Comparison of ENCODE assay signal across 10 mouse cellular contexts in the genomic region with DNA sequence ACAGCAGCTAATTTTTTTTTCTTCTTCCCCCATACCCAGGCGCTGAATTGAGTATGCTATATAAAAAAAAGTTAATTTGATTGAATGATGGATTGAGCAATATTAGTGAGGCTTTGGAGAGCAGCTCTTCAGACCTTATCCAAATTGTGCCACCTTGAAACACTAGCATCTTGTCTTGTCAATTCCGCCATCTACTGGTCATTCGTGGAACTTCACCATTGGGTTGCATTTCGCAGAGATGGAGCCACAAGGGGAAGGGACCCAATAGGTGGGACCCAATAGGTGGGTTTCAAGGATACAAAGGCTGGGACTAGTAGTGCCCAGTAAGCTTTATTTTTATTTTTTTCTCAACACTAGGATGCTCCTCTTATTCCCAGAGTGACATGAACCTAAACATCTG. TPM values are rescaled to one million over a fixed set of nuclear protein-coding genes. Genes with fewer than 3 reads are reported as not detected.
DNase-seq lines count a peak whose midpoint lies in the region; ATAC-seq and TF ChIP-seq lines count a peak whose summit lies in the region.
"Had no signal": no experiment of that assay in that cellular context is flagged by ENCODE, and none has a peak within 500 bp of the region (broad histone marks: within the 10 kb centered on the region; RNA-seq: fewer than 3 reads in every experiment).

No protein-coding gene starts in this region.

- no peaks in the 10 kb centered on the region for H3K9me3 ChIP-seq in kidney, embryonic 15.5 days (replicated peaks)
- no peaks in the 10 kb centered on the region for H3K9me3 ChIP-seq in embryonic facial prominence, embryonic 10.5 days
- no peaks in the 10 kb centered on the region for H3K9me3 ChIP-seq in limb, embryonic 11.5 days (ENCODE audit: control insufficient read depth, low read length)
- H3K9me3 ChIP-seq: stomach, embryonic 15.5 days had no signal

- peak; percentile 40 for DNase-seq in kidney, adult 11 months
- peak; percentile 62 for DNase-seq in adrenal gland, postnatal 25 days
- DNase-seq in embryonic facial prominence, embryonic 10.5 days (ENCODE audit: low spot score), result peak; percentile 76
- peak; percentile 73 for DNase-seq in kidney, adult 2 months
- DNase-seq in limb, embryonic 11.5 days (ENCODE audit: low spot score), result peak; percentile 89
- peak; percentile 78 for DNase-seq in ovary, postnatal 14 days (ENCODE audit: low spot score)
- peak; percentile 84 for DNase-seq in thymus, postnatal 0 days (ENCODE audit: low spot score)

- no peak overlapping the region for H3K4me3 ChIP-seq in kidney, embryonic 15.5 days (replicated peaks)
- H3K4me3 ChIP-seq in embryonic facial prominence, embryonic 10.5 days, result no peak overlapping the region
- H3K4me3 ChIP-seq in kidney, adult 2 months (ENCODE audit: insufficient read depth, low read depth, low read length), result no peak overlapping the region
- H3K4me3 ChIP-seq in limb, embryonic 11.5 days (ENCODE audit: low read depth, low read length), result no peak overlapping the region
- H3K4me3 ChIP-seq: stomach, embryonic 15.5 days had no signal

- H3K27ac ChIP-seq in kidney, embryonic 15.5 days, result no peak overlapping the region
- no peak overlapping the region for H3K27ac ChIP-seq in embryonic facial prominence, embryonic 10.5 days (replicated peaks)
- no peak overlapping the region for H3K27ac ChIP-seq in kidney, adult 2 months (ENCODE audit: insufficient read depth, low read depth, low read length)
- no peak overlapping the region for H3K27ac ChIP-seq in limb, embryonic 11.5 days (replicated peaks; ENCODE audit: low read depth, low read length)
- H3K27ac ChIP-seq: stomach, embryonic 15.5 days had no signal

- H3K4me2 ChIP-seq in kidney, embryonic 15.5 days, result no peak overlapping the region
- no peak overlapping the region for H3K4me2 ChIP-seq in limb, embryonic 11.5 days (ENCODE audit: low read depth, severe bottlenecking)
- H3K4me2 ChIP-seq: stomach, embryonic 15.5 days had no signal

- H3K27me3 ChIP-seq in kidney, embryonic 15.5 days, result no peaks in the 10 kb centered on the region
- no peaks in the 10 kb centered on the region for H3K27me3 ChIP-seq in embryonic facial prominence, embryonic 10.5 days (replicated peaks; ENCODE audit: low read depth, poor library complexity, severe bottlenecking)
- H3K27me3 ChIP-seq in kidney, adult 2 months (replicated peaks; ENCODE audit: control insufficient read depth, insufficient read depth, low read length), result no peaks in the 10 kb centered on the region
- no peaks in the 10 kb centered on the region for H3K27me3 ChIP-seq in limb, embryonic 11.5 days (ENCODE audit: control insufficient read depth, insufficient read depth, low read length)

- peak; percentile 74 for TF ChIP-seq CTCF in kidney, adult 2 months (conservative IDR thresholded peaks at IDR 0.05; ENCODE audit: insufficient read depth, insufficient read length, low read depth, low read length)

- no peak for ATAC-seq in kidney, embryonic 15.5 days (replicated peaks; ENCODE audit: low FRiP score)
- no peak for ATAC-seq in limb, embryonic 11.5 days (ENCODE audit: insufficient number of reproducible peaks, low FRiP score, low TSS enrichment, low read depth)

- no peak for TF ChIP-seq POLR2A in kidney, adult 2 months (IDR thresholded peaks at IDR 0.05; ENCODE audit: low read depth, low read length)

- H3K36me3 ChIP-seq in kidney, embryonic 15.5 days, result no peaks in the 10 kb centered on the region
- no peaks in the 10 kb centered on the region for H3K36me3 ChIP-seq in embryonic facial prominence, embryonic 10.5 days (replicated peaks)
- H3K36me3 ChIP-seq in kidney, adult 2 months (ENCODE audit: control insufficient read depth, insufficient read depth, low read length), result no peaks in the 10 kb centered on the region
- H3K36me3 ChIP-seq in limb, embryonic 11.5 days (ENCODE audit: control insufficient read depth, insufficient read depth, low read length), result no peaks in the 10 kb centered on the region
- H3K36me3 ChIP-seq: stomach, embryonic 15.5 days had no signal

- 6% methylated on average over 4 of the region's 4 CpGs for WGBS in kidney, embryonic 15.5 days
- WGBS in embryonic facial prominence, embryonic 10.5 days, result 4% methylated on average over 4 of the region's 4 CpGs
- WGBS in kidney, adult 2 months, result 5% methylated on average over 4 of the region's 4 CpGs
- WGBS in limb, embryonic 11.5 days, result 9% methylated on average over 4 of the region's 4 CpGs

- H3K4me1 ChIP-seq in kidney, embryonic 15.5 days, result no peaks in the 10 kb centered on the region
- H3K4me1 ChIP-seq in embryonic facial prominence, embryonic 10.5 days, result no peaks in the 10 kb centered on the region
- H3K4me1 ChIP-seq in kidney, adult 2 months (ENCODE audit: control insufficient read depth, insufficient read depth, low read length), result no peaks in the 10 kb centered on the region
- H3K4me1 ChIP-seq in limb, embryonic 11.5 days (ENCODE audit: control insufficient read depth, insufficient read depth, low read length), result no peaks in the 10 kb centered on the region
- H3K4me1 ChIP-seq: stomach, embryonic 15.5 days had no signal

- no peak overlapping the region for H3K9ac ChIP-seq in kidney, embryonic 15.5 days
- no peak overlapping the region for H3K9ac ChIP-seq in limb, embryonic 11.5 days (ENCODE audit: low read length)
- H3K9ac ChIP-seq: stomach, embryonic 15.5 days had no signal

RNA-seq across cellular contexts. Expression of gene Btnl2, which starts 5.2 kb away (rescaled TPM):
- 0.08 and 0.16 TPM in 2 replicates for polyA plus RNA-seq in kidney, embryonic 15.5 days (2015; fragmentation: Nextera tagmentation; extraction: Ambion mirVana)
- 0.43 TPM in 1 of 2 replicates, not detected in the other for total RNA-seq in adrenal gland, postnatal 25 days (2021)
- polyA plus RNA-seq in embryonic facial prominence, embryonic 10.5 days (2016; fragmentation: Nextera tagmentation; extraction: Ambion mirVana), result 0.08 TPM in 1 of 2 replicates, not detected in the other
- polyA plus RNA-seq in kidney, adult 2 months (2012; rRNA removed), result 0.03 and 0.11 TPM in 2 replicates
- polyA plus RNA-seq in limb, embryonic 11.5 days (2014; fragmentation: Nextera tagmentation; extraction: Ambion mirVana), result not detected in 2 replicates
- polyA plus RNA-seq in thymus, postnatal 0 days (2015; fragmentation: Nextera tagmentation; extraction: Ambion mirVana), result 0.22 and 0.27 TPM in 2 replicates

RNA-seq across cellular contexts. Expression of gene H2-Eb2, which starts 24.0 kb away (rescaled TPM):
- not detected in 2 replicates for polyA plus RNA-seq in kidney, embryonic 15.5 days (2015; fragmentation: Nextera tagmentation; extraction: Ambion mirVana)
- not detected in 2 replicates for total RNA-seq in adrenal gland, postnatal 25 days (2021)
- polyA plus RNA-seq in embryonic facial prominence, embryonic 10.5 days (2016; fragmentation: Nextera tagmentation; extraction: Ambion mirVana), result 0.04 TPM in 1 of 2 replicates, not detected in the other
- polyA plus RNA-seq in kidney, adult 2 months (2012; rRNA removed), result 0.04 and 0.78 TPM in 2 replicates
- polyA plus RNA-seq in limb, embryonic 11.5 days (2014; fragmentation: Nextera tagmentation; extraction: Ambion mirVana), result 0.07 and 0.10 TPM in 2 replicates
- 2.3 and 3.1 TPM in 2 replicates for polyA plus RNA-seq in thymus, postnatal 0 days (2015; fragmentation: Nextera tagmentation; extraction: Ambion mirVana)
- total RNA-seq: gastrocnemius, postnatal 36 days had no signal
- polyA plus RNA-seq: stomach, embryonic 15.5 days had no signal

RNA-seq across cellular contexts. Expression of gene Btnl1, which starts 27.5 kb away (rescaled TPM):
- polyA plus RNA-seq in kidney, embryonic 15.5 days (2015; fragmentation: Nextera tagmentation; extraction: Ambion mirVana), result not detected in 2 replicates
- total RNA-seq in adrenal gland, postnatal 25 days (2021), result not detected in 2 replicates
- polyA plus RNA-seq in embryonic facial prominence, embryonic 10.5 days (2016; fragmentation: Nextera tagmentation; extraction: Ambion mirVana), result not detected in 2 replicates
- polyA plus RNA-seq in kidney, adult 2 months (2012; rRNA removed), result not detected in 2 replicates
- polyA plus RNA-seq in limb, embryonic 11.5 days (2014; fragmentation: Nextera tagmentation; extraction: Ambion mirVana), result not detected in 2 replicates
- 0.27 and 0.29 TPM in 2 replicates for polyA plus RNA-seq in thymus, postnatal 0 days (2015; fragmentation: Nextera tagmentation; extraction: Ambion mirVana)
- total RNA-seq: gastrocnemius, postnatal 36 days had no signal

RNA-seq across cellular contexts. Expression of gene H2-Eb1, which starts 43.8 kb away (rescaled TPM):
- 6.2 and 6.9 TPM in 2 replicates for polyA plus RNA-seq in kidney, embryonic 15.5 days (2015; fragmentation: Nextera tagmentation; extraction: Ambion mirVana)
- 14.0 and 18.1 TPM in 2 replicates for total RNA-seq in adrenal gland, postnatal 25 days (2021)
- polyA plus RNA-seq in embryonic facial prominence, embryonic 10.5 days (2016; fragmentation: Nextera tagmentation; extraction: Ambion mirVana), result 1.2 and 1.3 TPM in 2 replicates
- 128 and 174 TPM in 2 replicates for polyA plus RNA-seq in kidney, adult 2 months (2012; rRNA removed)
- polyA plus RNA-seq in limb, embryonic 11.5 days (2014; fragmentation: Nextera tagmentation; extraction: Ambion mirVana), result 1.1 and 2.1 TPM in 2 replicates
- 574 and 589 TPM in 2 replicates for polyA plus RNA-seq in thymus, postnatal 0 days (2015; fragmentation: Nextera tagmentation; extraction: Ambion mirVana)

RNA-seq across cellular contexts. Expression of gene BC051142, which starts 49.2 kb away (rescaled TPM):
- polyA plus RNA-seq in kidney, embryonic 15.5 days (2015; fragmentation: Nextera tagmentation; extraction: Ambion mirVana), result 0.32 and 0.77 TPM in 2 replicates
- total RNA-seq in adrenal gland, postnatal 25 days (2021), result 1.7 and 3.4 TPM in 2 replicates
- polyA plus RNA-seq in embryonic facial prominence, embryonic 10.5 days (2016; fragmentation: Nextera tagmentation; extraction: Ambion mirVana), result 0.88 and 1.4 TPM in 2 replicates
- polyA plus RNA-seq in kidney, adult 2 months (2012; rRNA removed), result 0.22 and 1.3 TPM in 2 replicates
- 0.70 and 0.73 TPM in 2 replicates for polyA plus RNA-seq in limb, embryonic 11.5 days (2014; fragmentation: Nextera tagmentation; extraction: Ambion mirVana)
- polyA plus RNA-seq in thymus, postnatal 0 days (2015; fragmentation: Nextera tagmentation; extraction: Ambion mirVana), result 0.71 and 0.94 TPM in 2 replicates
- total RNA-seq: gastrocnemius, postnatal 36 days had no signal
